Mouse (Mus musculus) lung, postnatal 0 days (tissue): Measurements from ENCODE around the gene Suz12. TPM values are rescaled to one million over a fixed set of nuclear protein-coding genes. Genes with fewer than 3 reads are reported as not detected.
A peak's percentile ranks its signal among the peaks of the same experiment; 100 is the strongest.

Experiments used
- ATAC-seq: fragments of 200-750 bp; cut with Nextera tagmentation; 2 replicates; pipeline ENCODE4 v1.8.0; 2017; ENCODE audit warnings: moderate library complexity
- DNase-seq: peaks from one replicate; pipeline ENCODE4 v3.0.0-alpha.2; 2016; ENCODE audit warnings: low spot score
- H3K27ac ChIP-seq: fragments of 300-500 bp; sonication (generic); 2 replicates; pipeline ENCODE4 v1.5.1; 2014; ENCODE audit warnings: antibody characterized with exemption, mild to moderate bottlenecking, low read length, mixed read lengths
- H3K27me3 ChIP-seq: fragments of 300-500 bp; sonication (generic); replicated peaks from 2 replicates; pipeline ENCODE4 v1.6.1; 2014; ENCODE audit warnings: low read length, mixed read lengths; ENCODE audit not compliant: insufficient read depth
- H3K36me3 ChIP-seq: fragments of 300-500 bp; sonication (generic); 2 replicates; pipeline ENCODE4 v1.6.1; 2014; ENCODE audit warnings: low read length, mixed read lengths; ENCODE audit not compliant: insufficient read depth
- H3K4me1 ChIP-seq: fragments of 300-500 bp; sonication (generic); 2 replicates; pipeline ENCODE4 v1.6.1; 2014; ENCODE audit warnings: antibody characterized with exemption, low read depth, low read length, mixed read lengths; ENCODE audit not compliant: insufficient read depth
- H3K4me2 ChIP-seq: fragments of 300-500 bp; sonication (generic); replicated peaks from 2 replicates; pipeline ENCODE4 v1.6.1; 2014; ENCODE audit warnings: low read depth, mild to moderate bottlenecking, low read length, moderate library complexity, mixed read lengths
- H3K4me3 ChIP-seq: fragments of 300-500 bp; sonication (generic); 2 replicates; pipeline ENCODE4 v1.5.1; 2014; ENCODE audit warnings: low read depth, low read length
- H3K9ac ChIP-seq: fragments of 300-500 bp; sonication (generic); replicated peaks from 2 replicates; pipeline ENCODE4 v1.6.1; 2014; ENCODE audit warnings: low read depth, mild to moderate bottlenecking
- H3K9me3 ChIP-seq: fragments of 300-500 bp; sonication (generic); 2 replicates; pipeline ENCODE4 v1.6.1; 2016; ENCODE audit warnings: low read length, mixed read lengths
- CTCF ChIP-seq: IDR thresholded peaks from 2 replicates; pipeline ENCODE4 v1.5.1; 2016; ENCODE audit warnings: antibody characterized with exemption, mild to moderate bottlenecking
- EP300 ChIP-seq: IDR thresholded peaks from 2 replicates; pipeline ENCODE4 v1.6.1; 2016; ENCODE audit warnings: antibody characterized with exemption, mild to moderate bottlenecking, control low read depth
- WGBS: fragments of 180-500 bp; shearing (Covaris S2); extraction: QIAGEN DNeasy Blood & Tissue Kit; methylation state at CpG from one replicate; pipeline ENCODE4 v1.1.7; 2014; 5-methylcytosine and 5-hydroxymethylcytosine counted together
- polyA plus RNA-seq: library from polyadenylated mRNA; unstranded; fragments of >200 nt; fragmentation: Nextera tagmentation; extraction: Ambion mirVana; gene quantifications from 2 replicates; pipeline ENCODE4 v1.2.1, GENCODE M21; 2015

Gene Suz12
- polyA plus RNA-seq, 1 experiment from 2014 or later: 9.7 TPM

DNA sequence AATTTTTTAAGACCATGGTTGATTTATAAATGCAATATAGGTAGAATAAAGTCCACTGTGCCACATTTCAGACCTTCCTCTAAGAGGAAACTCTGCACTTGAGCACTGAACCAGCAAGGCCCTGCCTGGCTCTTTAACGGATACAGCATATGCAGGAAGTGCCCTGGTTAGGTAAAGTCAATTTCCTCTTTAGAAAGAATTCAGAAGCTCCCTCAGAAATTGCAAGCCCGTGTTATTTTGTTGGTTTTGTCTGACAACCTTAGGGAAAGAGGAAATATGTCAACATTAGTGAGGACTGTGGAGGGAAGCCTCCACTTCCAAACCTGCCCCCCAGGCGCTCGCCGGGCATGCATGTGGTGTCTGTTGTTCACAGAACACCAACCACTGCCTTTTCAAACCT, 74.7 kb downstream of the Suz12 start:
- no peak overlapping the region for H3K4me2 ChIP-seq
- H3K9ac ChIP-seq: no peak overlapping the region
- ATAC-seq: no peak
- TF ChIP-seq CTCF (no peak), EP300 (no peak)
- peak overlapping the region; percentile 16; the same call in 1 of the 2 replicates for H3K27ac ChIP-seq
- 56% methylated on average over 5 of the region's 5 CpGs for WGBS
- no peaks in the 10 kb centered on the region for H3K9me3 ChIP-seq
- DNase-seq: peak; percentile 32
- no peaks in the 10 kb centered on the region for H3K36me3 ChIP-seq
- H3K27me3 ChIP-seq: no peaks in the 10 kb centered on the region
- H3K4me1 ChIP-seq: peaks cover 4% of the 10 kb centered on the region; the same call in 1 of the 2 replicates
- no peak overlapping the region for H3K4me3 ChIP-seq

DNA sequence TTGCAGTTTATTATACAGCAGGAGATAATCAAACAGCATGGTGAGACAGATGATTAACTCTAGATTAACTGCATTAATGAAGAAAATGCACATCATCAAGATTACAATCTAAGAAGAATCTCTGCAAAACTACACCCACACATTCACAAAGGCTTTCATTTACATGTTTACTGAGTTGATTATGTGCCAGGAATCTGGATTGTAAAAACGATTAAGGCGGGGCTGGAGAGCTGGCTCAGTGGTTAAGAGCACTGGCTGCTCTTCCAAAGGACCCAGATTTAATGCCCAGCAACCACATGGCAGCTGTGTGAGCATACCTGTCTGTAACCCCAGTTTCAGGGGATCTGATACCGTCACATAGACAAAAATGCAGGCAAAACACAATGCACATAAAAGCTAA, 76.9 kb downstream of the Suz12 start:
- ATAC-seq (no peak), DNase-seq (peak; percentile 69)
- H3K9me3 ChIP-seq: no peaks in the 10 kb centered on the region
- peaks cover 4% of the 10 kb centered on the region; the same call in 1 of the 2 replicates for H3K4me1 ChIP-seq
- no peak overlapping the region for H3K27ac ChIP-seq
- TF ChIP-seq CTCF (no peak), EP300 (no peak)
- no peaks in the 10 kb centered on the region for H3K27me3 ChIP-seq
- no peaks in the 10 kb centered on the region for H3K36me3 ChIP-seq
- no peak overlapping the region for H3K4me3 ChIP-seq
- no peak overlapping the region for H3K9ac ChIP-seq
- no peak overlapping the region for H3K4me2 ChIP-seq
- WGBS: 50% methylated on average over 3 of the region's 3 CpGs

- no peak overlapping the region for H3K4me3 ChIP-seq
- H3K36me3 ChIP-seq: no peaks in the 10 kb centered on the region
- no peak for DNase-seq
- no peaks in the 10 kb centered on the region for H3K9me3 ChIP-seq
- no peaks in the 10 kb centered on the region for H3K27me3 ChIP-seq
- peaks cover 4% of the 10 kb centered on the region; the same call in 1 of the 2 replicates for H3K4me1 ChIP-seq
- H3K9ac ChIP-seq: no peak overlapping the region
- no peak for TF ChIP-seq EP300
- no peak for TF ChIP-seq CTCF
- ATAC-seq: no peak
- H3K27ac ChIP-seq: no peak overlapping the region
- H3K4me2 ChIP-seq: no peak overlapping the region
- WGBS: 96% methylated on average over 2 of the region's 2 CpGs
Observed at GRCm38 (mm10) chr11:80071039-80071438, 78.1 kb downstream of the Suz12 start.

DNA sequence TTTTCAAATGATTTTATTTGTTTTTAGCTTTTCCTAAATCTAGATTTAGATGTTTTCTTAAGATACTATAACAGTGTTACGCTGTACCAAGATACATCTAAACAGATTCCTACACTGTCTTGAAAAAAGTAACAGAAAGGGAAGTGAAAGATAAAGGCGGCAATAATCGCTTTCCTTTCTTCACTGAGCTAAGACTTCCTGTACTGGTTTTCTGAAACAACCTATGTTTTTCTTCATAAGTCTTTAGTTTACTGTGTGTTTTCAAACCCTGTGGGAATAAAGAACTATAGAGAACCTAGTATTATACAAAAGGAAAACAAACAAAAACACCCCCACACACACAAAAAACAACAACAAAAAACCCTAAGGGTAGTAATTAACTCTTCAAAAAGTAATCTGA, 79.5 kb downstream of the Suz12 start:
- H3K4me1 ChIP-seq: peaks cover 4% of the 10 kb centered on the region; the same call in 1 of the 2 replicates
- no peaks in the 10 kb centered on the region for H3K9me3 ChIP-seq
- ATAC-seq (no peak), DNase-seq (no peak)
- H3K4me2 ChIP-seq: no peak overlapping the region
- H3K27me3 ChIP-seq: no peaks in the 10 kb centered on the region
- H3K27ac ChIP-seq: no peak overlapping the region
- WGBS: 71% methylated on average over 3 of the region's 3 CpGs
- no peak overlapping the region for H3K9ac ChIP-seq
- TF ChIP-seq CTCF (no peak), EP300 (no peak)
- no peaks in the 10 kb centered on the region for H3K36me3 ChIP-seq
- no peak overlapping the region for H3K4me3 ChIP-seq

DNA sequence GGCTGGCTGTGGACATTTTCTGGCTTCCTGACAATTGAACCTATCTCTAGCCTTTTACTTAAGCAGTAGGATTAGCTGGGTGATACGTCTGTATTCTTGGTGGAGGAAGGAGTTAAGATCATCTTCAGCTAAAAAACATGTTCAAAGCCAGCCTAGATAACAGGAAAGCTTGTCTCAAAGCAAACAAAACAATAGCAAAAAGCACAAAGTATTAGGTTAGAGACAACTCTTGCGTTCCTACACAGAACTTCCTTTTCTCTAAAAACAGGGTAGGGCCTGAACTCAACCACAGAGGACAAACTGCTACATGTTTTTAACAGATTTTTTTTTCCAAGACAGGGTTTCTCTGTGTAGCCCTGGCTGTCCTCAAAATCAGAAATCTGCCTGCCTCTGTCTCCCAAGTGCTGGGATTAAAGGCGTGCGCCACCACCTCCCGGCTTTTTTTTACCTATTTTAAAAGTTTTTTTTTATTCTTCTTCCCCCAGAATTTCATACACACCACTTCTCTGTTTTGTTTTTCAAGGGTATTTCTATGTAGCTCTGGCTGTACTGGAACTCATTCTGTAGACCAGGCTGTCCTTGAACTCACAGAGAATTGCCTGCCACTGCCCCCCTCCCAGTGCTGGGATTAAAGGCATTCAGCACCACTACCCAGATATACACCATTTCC, 82.8 kb downstream of the Suz12 start:
- H3K36me3 ChIP-seq: no peaks in the 10 kb centered on the region
- TF ChIP-seq CTCF (no peak), EP300 (no peak)
- no peak overlapping the region for H3K27ac ChIP-seq
- H3K4me3 ChIP-seq: no peak overlapping the region
- no peaks in the 10 kb centered on the region for H3K27me3 ChIP-seq
- no peak for DNase-seq
- H3K9ac ChIP-seq: no peak overlapping the region
- H3K9me3 ChIP-seq: no peaks in the 10 kb centered on the region
- H3K4me2 ChIP-seq: no peak overlapping the region
- 88% methylated on average over 5 of the region's 5 CpGs for WGBS
- H3K4me1 ChIP-seq: no peaks in the 10 kb centered on the region; the same call in 1 of the 2 replicates
- ATAC-seq: no peak

DNA sequence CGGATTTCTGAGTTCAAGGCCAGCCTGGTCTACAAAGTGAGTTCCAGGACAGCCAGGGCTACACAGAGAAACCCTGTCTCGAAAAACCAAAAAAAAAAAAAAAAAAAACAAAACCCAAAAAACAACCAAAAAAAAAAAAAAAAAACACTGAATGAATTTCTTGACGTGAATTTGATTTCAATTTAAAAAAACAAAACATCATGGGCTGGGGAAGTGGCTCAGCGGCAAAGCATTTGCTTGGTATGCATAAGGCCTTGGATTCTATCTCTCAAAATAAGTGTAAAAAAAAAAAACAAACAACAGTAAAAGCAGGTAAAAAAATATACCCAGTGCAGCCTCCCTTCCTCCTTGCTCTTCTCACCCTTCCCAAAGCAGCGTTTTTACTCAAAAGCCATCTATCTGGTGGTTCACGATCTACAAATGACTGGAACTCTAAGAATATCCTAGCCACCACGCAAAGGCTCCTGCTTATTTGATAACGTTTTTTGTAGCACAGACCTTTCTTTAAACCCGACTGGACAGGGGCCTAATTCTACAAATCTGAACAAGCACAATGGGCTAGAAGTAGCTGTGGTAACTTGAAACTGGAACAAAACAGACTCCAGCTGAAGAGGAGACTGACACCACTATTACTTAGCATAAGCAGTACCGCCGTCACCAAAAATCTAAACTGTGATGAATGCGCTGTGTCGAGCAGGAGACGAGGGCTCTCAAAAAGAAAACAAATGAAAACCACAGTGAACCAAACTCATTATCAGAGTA, 85.1 kb downstream of the Suz12 start:
- Histone ChIP-seq H3K9ac (no peak overlapping the region), H3K9me3 (no peaks in the 10 kb centered on the region), H3K4me2 (no peak overlapping the region; the same call in 1 of the 2 replicates), H3K27ac (peak overlapping the region; percentile 47), H3K4me1 (peaks cover 7% of the 10 kb centered on the region; the same call in 1 of the 2 replicates), H3K4me3 (no peak overlapping the region), H3K27me3 (no peaks in the 10 kb centered on the region), H3K36me3 (no peaks in the 10 kb centered on the region)
- WGBS: 54% methylated on average over 13 of the region's 14 CpGs
- DNase-seq: peak; percentile 36
- no peak for ATAC-seq
- TF ChIP-seq CTCF: no peak
- TF ChIP-seq EP300: no peak
